Mouse (Mus musculus) embryonic stem cell, embryonic (primary cell): Measurements from ENCODE around the gene Palm3.

Source experiments
- CTCF ChIA-PET, 4 experiments: fragments of 300-600 bp in 2 of 4; fragments of 350-600 bp in 2 of 4; sonication (Branson Sonifier 250); formaldehyde crosslinking; loops; one replicate each; lab custom pipeline; 2022; ENCODE audit warnings: inconsistent platforms in 2 of 4; lab: Charles Lee
- POLR2A ChIA-PET, 4 experiments: fragments of 300-600 bp in 2 of 4; fragments of 350-600 bp in 2 of 4; sonication (Branson Sonifier 250); formaldehyde crosslinking; loops; one replicate each; lab custom pipeline; 2022; ENCODE audit warnings: antibody characterized with exemption in 4 of 4, inconsistent platforms in 1 of 4; lab: Charles Lee

Palm3 gene

DNA sequence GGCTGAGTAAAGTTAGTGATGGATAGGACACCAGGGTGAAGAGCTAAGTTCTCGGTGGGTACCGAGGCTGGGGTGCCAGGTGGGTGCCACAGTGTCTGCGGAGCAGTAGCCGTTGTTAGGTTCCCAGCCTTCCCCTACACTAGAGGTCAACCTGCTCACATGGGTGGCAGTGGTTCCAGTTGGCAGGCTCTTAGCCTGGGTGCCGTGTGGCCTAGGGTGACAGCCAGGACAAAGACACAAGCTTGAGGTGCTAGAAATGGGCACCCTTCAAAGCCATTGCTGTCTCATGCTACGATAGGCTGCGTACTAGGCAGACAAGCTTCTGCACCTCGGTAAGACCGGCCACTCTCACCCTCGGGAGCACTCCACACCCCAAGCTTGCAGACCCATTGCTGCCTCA is 51.0 kb downstream of the Palm3 start:
- CTCF ChIA-PET: interaction anchor here in 1 of 4 experiments (0.6 to 1.6 kb wide), 2 partner anchors 33 to 35 kb away, joined by 3 to 6 read pairs; no protein-coding TSS in a partner anchor
- POLR2A ChIA-PET: interaction anchor here in 2 of 4 experiments (0.8 to 8.4 kb wide), 7 partner anchors 14 to 112 kb away, joined by 3 to 59 read pairs (median 4); partner anchors contain the start of genes Dcaf15 (in 1 of the 2) and Rln3 (in 1 of the 2)

DNA sequence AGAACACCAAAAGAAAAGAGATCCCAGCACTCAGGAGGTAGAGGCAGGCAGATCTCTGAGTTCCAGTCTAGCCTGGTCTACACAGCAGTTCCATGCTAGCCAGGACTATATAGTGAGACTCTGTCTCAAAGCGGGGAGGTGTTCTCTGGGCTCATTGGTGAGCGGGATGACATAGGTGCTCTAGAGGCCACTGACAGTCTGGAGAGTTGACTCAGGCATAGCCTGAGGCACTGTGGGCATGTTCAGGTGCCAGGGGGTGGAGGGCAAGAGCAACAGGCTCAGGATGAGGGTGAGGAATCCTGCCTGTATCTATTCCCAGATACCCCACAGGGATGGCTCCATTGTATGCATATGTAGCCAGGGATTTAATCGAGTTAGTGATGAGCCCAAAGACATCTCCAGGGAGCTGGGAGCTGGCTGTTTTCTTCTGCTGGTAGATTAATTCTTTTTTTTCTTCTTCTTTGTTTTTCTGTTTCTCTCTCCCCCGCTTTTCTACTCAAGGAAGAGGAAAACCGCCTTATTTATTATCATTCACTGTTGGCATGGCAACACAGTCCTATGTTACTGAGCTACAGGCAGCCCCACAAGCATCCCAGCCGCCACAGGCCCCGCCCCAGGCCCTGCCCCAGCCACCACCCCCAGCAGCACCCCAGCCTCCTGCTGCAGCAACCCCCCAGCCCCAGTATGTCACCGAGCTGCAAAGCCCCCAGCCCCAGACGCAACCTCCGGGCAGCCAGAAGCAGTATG is 52.1 kb downstream of the Palm3 start:
- POLR2A ChIA-PET: interaction anchor here (0.6 to 8.4 kb wide), 27 partner anchors 8 to 334 kb away, joined by 3 to 88 read pairs (median 5); partner anchors contain the start of genes Dcaf15 (in 2 of the 4), Gm10643 (in 1 of the 4), Rfx1 (in 1 of the 4) and Rln3 (in 1 of the 4)
- CTCF ChIA-PET: interaction anchor here in 2 of 4 experiments (0.5 to 2.8 kb wide), 5 partner anchors 27 to 137 kb away, joined by 3 to 12 read pairs (median 3); no protein-coding TSS in a partner anchor

DNA sequence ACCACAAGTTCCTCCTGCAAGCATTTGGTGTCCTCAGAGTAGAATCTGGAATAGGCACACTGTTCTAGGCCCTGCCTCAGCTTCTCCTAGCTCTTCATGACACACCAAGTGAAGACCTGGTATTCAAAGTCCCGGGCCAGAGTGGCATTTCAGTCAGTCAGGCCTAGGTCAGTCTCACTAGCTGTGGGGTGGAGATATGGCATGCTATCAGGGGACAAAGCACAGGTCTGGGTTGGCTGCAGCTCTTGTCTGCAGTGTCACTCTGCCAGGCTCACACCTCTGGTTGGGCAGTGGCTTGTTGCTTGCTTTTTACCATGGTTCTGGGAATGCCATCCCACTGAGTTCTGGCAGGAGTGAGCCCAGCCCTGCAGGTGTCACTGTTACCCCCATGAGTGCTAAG is 55.1 kb downstream of the Palm3 start:
- ChIA-PET CTCF (interaction anchor here in 3 of 4 experiments (0.6 to 1.4 kb wide), 9 partner anchors 16 to 161 kb away, joined by 3 to 5 read pairs (median 3); no protein-coding TSS in a partner anchor), POLR2A (interaction anchor here in 3 of 4 experiments (0.6 to 8.4 kb wide), 24 partner anchors 8 to 1724 kb away, joined by 3 to 88 read pairs (median 4); partner anchors contain the start of genes Rfx1 (in 3 of the 3), Dcaf15 (in 2 of the 3), 4930432K21Rik (in 1 of the 3) and Cc2d1a (in 1 of the 3))

DNA sequence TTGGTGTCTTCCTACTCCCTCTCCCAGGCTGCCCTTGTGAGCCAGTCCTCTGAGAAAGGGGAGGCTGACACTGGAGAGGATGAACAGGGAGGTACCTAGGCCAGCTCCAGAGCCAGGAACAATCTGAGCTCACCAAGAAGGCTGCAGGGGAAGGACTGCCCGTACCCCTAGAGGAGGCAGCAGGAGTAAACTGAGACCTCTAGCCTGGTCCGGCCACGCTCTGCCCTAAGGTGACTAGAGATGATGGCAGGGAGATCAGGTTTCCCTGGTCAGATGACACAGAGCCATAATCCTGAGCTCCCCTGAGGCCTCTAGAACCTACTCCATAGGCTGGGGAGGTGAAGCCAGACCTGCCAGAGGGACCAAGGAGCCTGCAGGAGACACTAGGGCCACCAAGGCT is 55.6 kb downstream of the Palm3 start:
- POLR2A ChIA-PET: interaction anchor here in 3 of 4 experiments (0.6 to 8.4 kb wide), 18 partner anchors 9 to 424 kb away, joined by 3 to 88 read pairs (median 5); partner anchors contain the start of genes Rfx1 (in 3 of the 3), Dcaf15 (in 2 of the 3), Gipc1 (in 1 of the 3) and Gm10643 (in 1 of the 3)
- CTCF ChIA-PET: interaction anchor here in 3 of 4 experiments (0.6 to 1.4 kb wide), 8 partner anchors 16 to 286 kb away, joined by 3 to 5 read pairs (median 3); no protein-coding TSS in a partner anchor

DNA sequence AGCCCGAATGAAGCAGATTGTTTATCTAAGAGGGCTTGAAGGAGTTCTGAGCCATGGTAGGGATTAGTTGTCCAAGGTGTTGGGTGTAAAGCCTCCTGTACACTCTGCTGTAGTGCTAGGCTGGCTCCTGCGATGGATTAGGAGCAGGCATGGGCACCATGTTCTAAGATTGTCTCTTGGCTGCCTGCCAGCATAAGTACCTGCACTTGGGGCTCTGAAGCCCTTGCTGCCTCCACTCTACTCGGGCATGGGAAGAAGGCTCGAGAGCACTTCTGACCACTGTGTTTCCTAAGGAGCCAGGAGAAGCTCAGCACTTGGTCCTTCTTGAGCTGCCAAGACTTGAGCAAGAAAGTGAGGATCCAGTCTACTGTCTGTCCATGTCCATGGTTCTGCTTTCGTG is 57.9 kb downstream of the Palm3 start:
- ChIA-PET POLR2A (interaction anchor here in 1 of 4 experiments (6.6 kb wide), 1 partner anchor 14 kb away, joined by 88 read pairs; the partner anchor contains the start of genes Gm10643 and Rfx1), CTCF (no interaction called here)
